Mouse (Mus musculus): ENCODE data around the gene D5Ertd577e. TPM values are rescaled to one million over a fixed set of nuclear protein-coding genes. Genes with fewer than 3 reads are reported as not detected.
"Not testable (repeated sequence)": the region's sequence is repeated elsewhere in the genome, so short reads cannot be mapped to it uniquely, and the experiment has no call there.

The D5Ertd577e gene
- not detected in 2 replicates for polyA plus RNA-seq (2015; fragmentation: Nextera tagmentation; extraction: Ambion mirVana)

DNA sequence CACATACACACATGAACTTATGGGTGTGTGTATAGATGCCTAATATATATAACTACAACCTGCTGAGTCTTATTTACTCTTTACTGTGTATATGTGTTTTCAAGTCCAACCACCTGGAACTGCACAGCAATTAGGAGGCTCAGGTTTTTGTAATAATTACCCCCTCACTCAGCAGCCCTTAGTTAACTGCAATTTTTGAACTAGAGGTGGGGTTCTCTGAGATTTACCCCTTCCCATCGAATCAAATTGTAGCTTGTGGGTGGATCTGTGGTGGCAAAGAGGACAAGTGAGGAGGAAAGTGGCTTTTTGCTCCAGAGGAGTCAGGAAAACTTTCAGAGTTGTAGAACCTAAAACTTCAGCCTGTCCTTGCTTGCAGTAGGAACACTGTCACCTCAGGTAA, at the start of gene D5Ertd577e:
Gene D5Ertd577e, plus strand, starts transcription at position 301 of the 400 bp plus-strand sequence.
- not testable (repeated sequence) for H3K27me3 ChIP-seq; H3K4me2 ChIP-seq (replicated peaks); H3K36me3 ChIP-seq; H3K27ac ChIP-seq (replicated peaks); ATAC-seq (ENCODE audit: insufficient number of reproducible peaks, low FRiP score, low TSS enrichment, low read depth); H3K9ac ChIP-seq; H3K4me3 ChIP-seq (replicated peaks); H3K9me3 ChIP-seq (replicated peaks); H3K4me1 ChIP-seq
- WGBS = 32% methylated on average over 1 of the region's 1 CpGs

- not testable (repeated sequence) for H3K4me3 ChIP-seq (replicated peaks); ATAC-seq (ENCODE audit: insufficient number of reproducible peaks, low FRiP score, low TSS enrichment, low read depth)
These were observed 53.9 kb downstream of the D5Ertd577e start, which contains the start of gene Gm3286 for GRCm38 (mm10) chr5:95510458-95510857. Gm3286 (plus strand) TSS chr5:95510758.

More at GRCm38 (mm10) chr5:95510458-95510857, 53.9 kb downstream of the D5Ertd577e start, which contains the start of gene Gm3286:
- not testable (repeated sequence) for H3K27me3 ChIP-seq; H3K9me3 ChIP-seq (replicated peaks); H3K27ac ChIP-seq (replicated peaks); H3K9ac ChIP-seq; H3K4me2 ChIP-seq (replicated peaks); H3K4me1 ChIP-seq; H3K36me3 ChIP-seq

Other genes starting within 250 kb of the D5Ertd577e start
- not detected in 2 replicates for gene Gm10424, start 184.0 kb upstream of the D5Ertd577e start, polyA plus RNA-seq (2015; fragmentation: Nextera tagmentation; extraction: Ambion mirVana)
- not detected in 2 replicates for gene Gm3259, start 150.9 kb upstream of the D5Ertd577e start, polyA plus RNA-seq (2015; fragmentation: Nextera tagmentation; extraction: Ambion mirVana)
- not detected in 2 replicates for gene Gm3286, start 54.0 kb downstream of the D5Ertd577e start, polyA plus RNA-seq (2015; fragmentation: Nextera tagmentation; extraction: Ambion mirVana)
- gene Gm7971, start 138.1 kb downstream of the D5Ertd577e start, polyA plus RNA-seq (2015; fragmentation: Nextera tagmentation; extraction: Ambion mirVana) = not detected in 2 replicates